Mouse (Mus musculus) bone marrow, adult 2 months (tissue): Measurements from ENCODE around the gene Mmd2.

Experiments used
- CTCF ChIP-seq: fragments of 200-500 bp; IDR thresholded peaks from 2 replicates; pipeline ENCODE4 v1.5.1; 2011; ENCODE audit warnings: low read length, control low read depth; ENCODE audit not compliant: control insufficient read depth, insufficient read depth
- POLR2A ChIP-seq: fragments of 200-500 bp; IDR thresholded peaks from 2 replicates; pipeline ENCODE4 v1.6.1; 2011; ENCODE audit warnings: low read depth, mild to moderate bottlenecking, control low read depth, low read length, borderline replicate concordance; ENCODE audit not compliant: control insufficient read depth

DNA sequence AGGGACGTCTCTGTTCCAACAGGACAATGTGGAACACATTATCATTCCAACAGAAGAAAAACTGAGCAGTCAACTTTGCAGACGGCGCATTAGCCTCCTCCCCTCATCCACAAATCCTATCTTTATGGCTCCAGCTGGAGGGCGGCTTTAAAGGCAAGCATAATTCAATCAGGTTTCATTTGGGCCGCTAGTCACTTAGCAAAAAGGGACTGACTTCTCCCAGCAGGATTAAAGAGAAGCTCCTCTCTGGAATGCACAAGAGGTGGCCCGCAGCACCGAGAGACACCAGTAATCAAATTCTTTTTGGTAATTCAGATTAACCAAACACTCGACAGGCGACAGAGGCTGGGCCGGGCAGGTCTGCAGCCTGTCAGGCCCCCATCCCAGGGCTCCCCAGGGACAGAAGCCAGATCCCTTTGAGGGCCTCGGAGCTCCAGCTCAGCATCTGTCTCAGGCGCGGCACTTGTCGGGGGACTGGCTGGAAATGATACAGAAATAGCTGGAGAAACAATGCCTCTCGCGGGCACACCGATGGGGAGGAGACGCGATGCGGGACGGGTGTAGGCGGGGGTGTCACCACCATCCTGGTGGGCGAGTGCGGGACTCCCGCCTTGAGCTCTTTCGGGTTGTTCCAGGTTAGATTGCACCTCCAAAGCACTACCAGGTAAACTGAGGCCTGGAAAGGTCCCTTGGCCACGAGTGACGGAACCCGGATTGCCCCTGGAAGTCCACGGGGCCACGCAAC, 58.5 kb downstream of the Mmd2 start:
- TF ChIP-seq CTCF (no peak), POLR2A (no peak)
